Mouse (Mus musculus): ENCODE measurements around the gene Cd48. TPM values are rescaled to one million over a fixed set of nuclear protein-coding genes. Genes with fewer than 3 reads are reported as not detected.

Cd48 gene
- polyA plus RNA-seq (2012; ENCODE audit: insufficient read depth, insufficient read length, low replicate concordance, missing spikeins): not detected in 2 replicates

- Histone ChIP-seq H3K27ac (ENCODE audit: insufficient read depth, low read depth, low read length) (no peak within 1 kb of the TSS), H3K4me3 (ENCODE audit: insufficient read depth, low read depth, low read length) (no peak within 1 kb of the TSS), H3K4me1 (ENCODE audit: control insufficient read depth, insufficient read depth, low read length) (no peaks in the 10 kb centered on the region)
- 88% methylated on average over 14 of the region's 14 CpGs for WGBS
- TF ChIP-seq CTCF (IDR thresholded peaks at IDR 0.05; ENCODE audit: insufficient read depth, low read depth, low read length) (no peak), POLR2A (IDR thresholded peaks at IDR 0.05; ENCODE audit: insufficient read depth, low read depth, low read length) (no peak)
Observed at GRCm38 (mm10) chr1:171681531-171682299, at the start of gene Cd48. Gene Cd48 (plus strand): TSS chr1:171682009.

DNA sequence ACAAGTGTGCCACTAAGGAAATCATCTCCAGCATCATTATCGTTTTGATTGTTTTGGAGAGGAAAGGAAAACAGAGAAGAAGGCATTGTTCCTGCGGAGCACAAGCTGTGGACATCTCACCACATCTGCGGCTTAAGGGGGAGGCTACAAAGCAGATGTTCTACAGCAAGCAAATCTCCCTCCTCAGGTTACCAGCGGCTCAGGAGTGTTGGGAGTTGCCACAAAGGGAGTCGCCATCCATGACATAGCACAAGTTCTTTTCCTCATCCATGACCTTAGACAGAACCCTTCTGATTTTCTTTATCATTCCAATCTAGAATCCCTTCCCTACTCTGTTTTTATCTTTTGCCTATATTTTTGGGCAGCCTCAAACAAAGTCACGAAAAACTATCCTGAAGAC is 46.1 kb upstream of the Cd48 start:
- H3K4me1 ChIP-seq (ENCODE audit: control insufficient read depth, insufficient read depth, low read length): 0 out of 2 replicates have a peak, but pooled peaks cover 2% of the 10 kb centered on the region
- no peak overlapping the region for H3K27ac ChIP-seq (ENCODE audit: insufficient read depth, low read depth, low read length)
- no peak overlapping the region for H3K4me3 ChIP-seq (ENCODE audit: insufficient read depth, low read depth, low read length)
- no peak for TF ChIP-seq CTCF (IDR thresholded peaks at IDR 0.05; ENCODE audit: insufficient read depth, low read depth, low read length)
- TF ChIP-seq POLR2A (IDR thresholded peaks at IDR 0.05; ENCODE audit: insufficient read depth, low read depth, low read length): no peak
- 68% methylated on average over 6 of the region's 6 CpGs for WGBS

- H3K4me1 ChIP-seq (ENCODE audit: control insufficient read depth, insufficient read depth, low read length): no peaks in the 10 kb centered on the region
- WGBS: 87% methylated on average over 8 of the region's 8 CpGs
- no peak overlapping the region for H3K27ac ChIP-seq (ENCODE audit: insufficient read depth, low read depth, low read length)
- TF ChIP-seq CTCF (IDR thresholded peaks at IDR 0.05; ENCODE audit: insufficient read depth, low read depth, low read length): no peak
- TF ChIP-seq POLR2A (IDR thresholded peaks at IDR 0.05; ENCODE audit: insufficient read depth, low read depth, low read length): no peak
- no peak overlapping the region for H3K4me3 ChIP-seq (ENCODE audit: insufficient read depth, low read depth, low read length)
Observed at GRCm38 (mm10) chr1:171637101-171637500, 44.7 kb upstream of the Cd48 start.

DNA sequence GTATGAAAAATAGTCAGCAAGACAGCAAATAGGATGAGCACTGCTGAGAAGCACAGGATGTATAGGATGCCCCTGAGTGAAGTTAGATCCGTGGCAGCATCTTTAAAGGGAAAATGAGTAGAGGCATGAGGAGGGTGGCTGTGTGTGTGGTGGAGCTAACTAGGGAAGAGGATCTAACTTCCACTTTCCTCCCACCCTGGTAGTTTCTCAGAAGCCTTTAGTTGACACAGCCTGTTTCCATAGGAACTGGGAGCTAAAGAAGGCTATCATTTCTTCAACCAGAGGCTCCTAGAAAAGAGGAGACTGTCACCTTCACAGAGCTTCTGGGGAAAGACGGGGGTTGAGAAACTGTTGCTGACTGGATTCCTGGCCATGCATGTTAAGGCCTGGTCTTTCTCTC is 43.1 kb upstream of the Cd48 start:
- Histone ChIP-seq H3K4me1 (ENCODE audit: control insufficient read depth, insufficient read depth, low read length) (no peaks in the 10 kb centered on the region), H3K4me3 (ENCODE audit: insufficient read depth, low read depth, low read length) (no peak overlapping the region), H3K27ac (ENCODE audit: insufficient read depth, low read depth, low read length) (no peak overlapping the region)
- TF ChIP-seq POLR2A (IDR thresholded peaks at IDR 0.05; ENCODE audit: insufficient read depth, low read depth, low read length) (no peak), CTCF (IDR thresholded peaks at IDR 0.05; ENCODE audit: insufficient read depth, low read depth, low read length) (no peak)
- 80% methylated on average over 2 of the region's 2 CpGs for WGBS

DNA sequence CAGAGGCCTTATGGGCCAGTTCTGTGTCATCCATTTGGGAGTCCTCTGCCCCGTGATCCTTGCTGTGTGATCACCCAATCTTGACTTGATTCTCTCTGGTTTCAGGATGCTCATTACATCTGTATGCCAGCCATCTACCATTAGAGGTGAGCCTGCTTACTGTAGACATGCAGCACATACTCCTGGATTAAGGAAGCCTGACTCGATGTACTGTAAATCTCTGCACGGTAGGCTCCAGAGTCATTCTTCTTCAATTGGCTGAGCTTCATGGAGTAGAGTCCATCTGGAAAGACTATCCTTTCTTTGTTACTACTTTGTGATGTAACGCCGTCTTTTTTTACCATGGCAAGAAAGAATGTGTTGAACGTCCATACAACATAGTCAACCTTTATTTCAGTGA is 41.0 kb upstream of the Cd48 start:
- no peak overlapping the region for H3K27ac ChIP-seq (ENCODE audit: insufficient read depth, low read depth, low read length)
- TF ChIP-seq CTCF (IDR thresholded peaks at IDR 0.05; ENCODE audit: insufficient read depth, low read depth, low read length) (no peak), POLR2A (IDR thresholded peaks at IDR 0.05; ENCODE audit: insufficient read depth, low read depth, low read length) (no peak)
- no peaks in the 10 kb centered on the region for H3K4me1 ChIP-seq (ENCODE audit: control insufficient read depth, insufficient read depth, low read length)
- H3K4me3 ChIP-seq (ENCODE audit: insufficient read depth, low read depth, low read length): no peak overlapping the region
- 94% methylated on average over 6 of the region's 6 CpGs for WGBS

- no peak overlapping the region for H3K4me3 ChIP-seq (ENCODE audit: insufficient read depth, low read depth, low read length)
- 79% methylated on average over 7 of the region's 7 CpGs for WGBS
- H3K4me1 ChIP-seq (ENCODE audit: control insufficient read depth, insufficient read depth, low read length): no peaks in the 10 kb centered on the region
- H3K27ac ChIP-seq (ENCODE audit: insufficient read depth, low read depth, low read length): no peak overlapping the region
- no peak for TF ChIP-seq CTCF (IDR thresholded peaks at IDR 0.05; ENCODE audit: insufficient read depth, low read depth, low read length)
- no peak for TF ChIP-seq POLR2A (IDR thresholded peaks at IDR 0.05; ENCODE audit: insufficient read depth, low read depth, low read length)
Observed at GRCm38 (mm10) chr1:171643612-171644011, 38.2 kb upstream of the Cd48 start.

- Histone ChIP-seq H3K27ac (ENCODE audit: insufficient read depth, low read depth, low read length) (no peak overlapping the region), H3K4me3 (ENCODE audit: insufficient read depth, low read depth, low read length) (no peak overlapping the region), H3K4me1 (ENCODE audit: control insufficient read depth, insufficient read depth, low read length) (no peaks in the 10 kb centered on the region)
- TF ChIP-seq CTCF (IDR thresholded peaks at IDR 0.05; ENCODE audit: insufficient read depth, low read depth, low read length) (no peak), POLR2A (IDR thresholded peaks at IDR 0.05; ENCODE audit: insufficient read depth, low read depth, low read length) (no peak)
- WGBS: 76% methylated on average over 5 of the region's 5 CpGs
Observed at GRCm38 (mm10) chr1:171646429-171646940, 35.3 kb upstream of the Cd48 start.

DNA sequence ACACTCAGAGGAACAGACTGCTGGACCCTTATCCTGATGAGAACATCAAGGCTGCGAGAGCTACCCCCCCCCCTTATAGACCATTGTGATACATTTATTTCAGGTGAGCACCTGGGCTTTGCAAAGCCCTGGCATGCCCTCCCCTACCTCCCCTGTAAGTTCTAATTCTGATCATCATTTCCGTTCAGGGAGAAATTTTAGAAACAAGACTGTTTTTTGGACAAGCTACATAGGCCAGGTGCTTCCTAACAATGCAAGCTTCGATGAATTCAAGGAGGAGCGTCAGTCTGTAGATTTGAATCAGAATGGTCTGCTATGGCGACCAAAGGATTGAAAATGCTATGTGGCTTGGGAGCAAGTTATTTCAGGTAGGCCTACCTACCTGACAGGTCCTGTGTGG is 34.1 kb upstream of the Cd48 start:
- 83% methylated on average over 5 of the region's 5 CpGs for WGBS
- TF ChIP-seq POLR2A (IDR thresholded peaks at IDR 0.05; ENCODE audit: insufficient read depth, low read depth, low read length) (no peak), CTCF (IDR thresholded peaks at IDR 0.05; ENCODE audit: insufficient read depth, low read depth, low read length) (no peak)
- Histone ChIP-seq H3K4me3 (ENCODE audit: insufficient read depth, low read depth, low read length) (no peak overlapping the region), H3K4me1 (ENCODE audit: control insufficient read depth, insufficient read depth, low read length) (no peaks in the 10 kb centered on the region), H3K27ac (ENCODE audit: insufficient read depth, low read depth, low read length) (no peak overlapping the region)

GRCm38 (mm10) chr1:171648840-171649239 is 33.0 kb upstream of the Cd48 start:
- Histone ChIP-seq H3K4me3 (ENCODE audit: insufficient read depth, low read depth, low read length) (no peak overlapping the region), H3K4me1 (ENCODE audit: control insufficient read depth, insufficient read depth, low read length) (no peaks in the 10 kb centered on the region), H3K27ac (ENCODE audit: insufficient read depth, low read depth, low read length) (no peak overlapping the region)
- WGBS: 75% methylated on average over 8 of the region's 8 CpGs
- TF ChIP-seq POLR2A (IDR thresholded peaks at IDR 0.05; ENCODE audit: insufficient read depth, low read depth, low read length) (no peak), CTCF (IDR thresholded peaks at IDR 0.05; ENCODE audit: insufficient read depth, low read depth, low read length) (no peak)

All from olfactory bulb, adult 2 months (tissue).